In genomic region chr7:127649206-127649605, GRCm38 (mm10) we compare ENCODE assay signal across 21 mouse cellular contexts. TPM values are rescaled to one million over a fixed set of nuclear protein-coding genes. Genes with fewer than 3 reads are reported as not detected.
DNase-seq lines count a peak whose midpoint lies in the region; ATAC-seq and TF ChIP-seq lines count a peak whose summit lies in the region.
"Had no signal": no experiment of that assay in that cellular context is flagged by ENCODE, and none has a peak within 500 bp of the region (broad histone marks: within the 10 kb centered on the region; RNA-seq: fewer than 3 reads in every experiment).

No protein-coding gene starts in this region.

- H3K27me3 ChIP-seq in kidney, embryonic 15.5 days = no peaks in the 10 kb centered on the region
- peaks cover 7% of the 10 kb centered on the region; the same call in 1 of the 2 replicates for H3K27me3 ChIP-seq in G1E (ENCODE audit: insufficient read depth, low read length)
- H3K27me3 ChIP-seq in MEL (ENCODE audit: control insufficient read depth in 1 of 2, insufficient read depth in 2 of 2, low read length in 2 of 2) = no peaks in the 10 kb centered on the region
- H3K27me3 ChIP-seq: embryonic facial prominence, embryonic 13.5 days; embryonic facial prominence, embryonic 15.5 days; forebrain, embryonic 12.5 days had no signal

- H3K79me2 ChIP-seq in MEL (ENCODE audit: control insufficient read depth, insufficient read depth, low read length, poor library complexity) = no peaks in the 10 kb centered on the region

- DNase-seq in kidney, adult 9 months = peak; percentile 71
- DNase-seq in G1E (ENCODE audit: low spot score) (no peak), MEL (ENCODE audit: low read depth, low spot score) (no peak)
- no peak for DNase-seq in cerebellum, adult 9-10 months
- DNase-seq: adrenal gland, adult 8-10 months; adrenal gland, postnatal 14 days; adrenal gland, postnatal 36 days; cerebellum, adult 11-12 months; cerebellum, adult 2 months; cerebellum, adult 9-11 months; cerebellum, postnatal 14 days; cerebellum, postnatal 36 days; embryo, embryonic 11 days had no signal

- H3K4me3 ChIP-seq in kidney, embryonic 15.5 days (replicated peaks) = no peak overlapping the region
- H3K4me3 ChIP-seq in G1E (ENCODE audit: low read depth, low read length) (peak overlapping the region; percentile 65; the same call in 1 of the 2 replicates), MEL (ENCODE audit: control insufficient read depth in 1 of 2, insufficient read depth in 1 of 2, low read depth in 2 of 2, low read length in 2 of 2) (no peak overlapping the region)
- H3K4me3 ChIP-seq: embryonic facial prominence, embryonic 13.5 days; embryonic facial prominence, embryonic 15.5 days; erythroblast, embryonic 14.5 days; forebrain, embryonic 10.5 days; forebrain, embryonic 12.5 days had no signal

- H3K9me3 ChIP-seq in kidney, embryonic 15.5 days (replicated peaks) = no peaks in the 10 kb centered on the region
- H3K9me3 ChIP-seq in G1E (replicated peaks) (no peaks in the 10 kb centered on the region), MEL (replicated peaks; ENCODE audit: insufficient read depth, low read length) (no peaks in the 10 kb centered on the region)
- H3K9me3 ChIP-seq: embryonic facial prominence, embryonic 13.5 days; embryonic facial prominence, embryonic 15.5 days; forebrain, embryonic 10.5 days; forebrain, embryonic 12.5 days had no signal

- no peak for TF ChIP-seq RAD21 in MEL (IDR thresholded peaks at IDR 0.05; ENCODE audit: low read depth, low read length)

- no peak for TF ChIP-seq EP300 in MEL (IDR thresholded peaks at IDR 0.05; ENCODE audit: low read depth in 1 of 2, low read length in 2 of 2)

- TF ChIP-seq POLR2A in MEL (IDR thresholded peaks at IDR 0.05; ENCODE audit: control insufficient read depth in 1 of 2, insufficient read depth in 1 of 2, low read depth in 1 of 2, low read length in 2 of 2, poor library complexity in 1 of 2) = no peak

- H3K36me3 ChIP-seq in kidney, embryonic 15.5 days = no peaks in the 10 kb centered on the region
- H3K36me3 ChIP-seq in G1E (replicated peaks) (no peaks in the 10 kb centered on the region), MEL (ENCODE audit: control insufficient read depth in 1 of 2, insufficient read depth in 2 of 2, low read length in 2 of 2) (peaks cover 0 to 11% of the 10 kb centered on the region in 2 experiments; a peak in 2 of 4 replicates)
- H3K36me3 ChIP-seq: embryonic facial prominence, embryonic 13.5 days; embryonic facial prominence, embryonic 15.5 days; forebrain, embryonic 10.5 days; forebrain, embryonic 12.5 days had no signal

- H3K27ac ChIP-seq in kidney, embryonic 15.5 days = no peak overlapping the region
- no peak overlapping the region for H3K27ac ChIP-seq in MEL (ENCODE audit: control insufficient read depth, low read depth, low read length)
- H3K27ac ChIP-seq: embryonic facial prominence, embryonic 13.5 days; embryonic facial prominence, embryonic 15.5 days; forebrain, embryonic 10.5 days; forebrain, embryonic 12.5 days had no signal

- no peak overlapping the region for H3K9ac ChIP-seq in kidney, embryonic 15.5 days
- H3K9ac ChIP-seq in MEL (ENCODE audit: control insufficient read depth, low read depth, low read length, poor library complexity, severe bottlenecking) = no peak overlapping the region
- H3K9ac ChIP-seq: embryonic facial prominence, embryonic 13.5 days; embryonic facial prominence, embryonic 15.5 days; forebrain, embryonic 12.5 days had no signal

- TF ChIP-seq CTCF in G1E (IDR thresholded peaks at IDR 0.05; ENCODE audit: low read depth, low read length) = no peak
- no peak for TF ChIP-seq CTCF in MEL (IDR thresholded peaks at IDR 0.05 in 2 of 3, conservative IDR thresholded peaks at IDR 0.05 in 1 of 3; ENCODE audit: control insufficient read depth in 1 of 3, insufficient read depth in 1 of 3, low read depth in 2 of 3, low read length in 3 of 3, poor library complexity in 1 of 3, severe bottlenecking in 1 of 3)

- H3K4me2 ChIP-seq in kidney, embryonic 15.5 days = no peak overlapping the region
- H3K4me2 ChIP-seq: embryonic facial prominence, embryonic 13.5 days; embryonic facial prominence, embryonic 15.5 days; forebrain, embryonic 12.5 days had no signal

- H3K4me1 ChIP-seq in kidney, embryonic 15.5 days = peaks cover 9% of the 10 kb centered on the region
- H3K4me1 ChIP-seq in G1E (ENCODE audit: insufficient read depth, low read depth, low read length) (peaks cover 25% of the 10 kb centered on the region), MEL (ENCODE audit: control insufficient read depth in 1 of 2, insufficient read depth in 2 of 2, low read length in 2 of 2) (peaks cover 3 to 6% of the 10 kb centered on the region in 2 experiments)
- H3K4me1 ChIP-seq: embryonic facial prominence, embryonic 15.5 days had no signal

- WGBS in kidney, embryonic 15.5 days = 74% methylated on average over 5 of the region's 6 CpGs

- no peak for ATAC-seq in kidney, embryonic 15.5 days (replicated peaks; ENCODE audit: low FRiP score)
- ATAC-seq in G1E (ENCODE audit: extremely low read depth, insufficient number of reproducible peaks, low FRiP score, poor library complexity, severe bottlenecking) = no peak
- ATAC-seq: forebrain, embryonic 14.5 days; forebrain, embryonic 16.5 days had no signal

TF ChIP-seq in MEL, 35 proteins besides CTCF, POLR2A, EP300 and RAD21:
- TF ChIP-seq USF2 (IDR thresholded peaks at IDR 0.05; ENCODE audit: borderline replicate concordance in 1 of 2, insufficient read depth in 1 of 2, low read depth in 1 of 2, low read length in 2 of 2) (no peak), ZNF384 (IDR thresholded peaks at IDR 0.05; ENCODE audit: low read depth, low read length) (peak; percentile 48; the same call in 1 of the 2 replicates)

RNA-seq across cellular contexts. Expression of gene Zfp629, which starts 33.6 kb away (rescaled TPM):
- 17.2 and 18.9 TPM in 2 replicates for polyA plus RNA-seq in kidney, embryonic 15.5 days (2015; fragmentation: Nextera tagmentation; extraction: Ambion mirVana)
- total RNA-seq in G1E (2014; fragmentation: Nextera tagmentation) (11.3 and 11.8 TPM in 2 replicates), G1E (2017) (8.7 and 9.0 TPM in 2 replicates), MEL (2012; rRNA removed) (9.4 and 12.6 TPM in 2 replicates)
- polyA plus RNA-seq in G1E (2012) (23.2 and 24.3 TPM in 2 replicates), MEL (2012; ENCODE audit: insufficient read depth in 1 of 2, insufficient read length in 2 of 2, low read depth in 1 of 2, low replicate concordance in 2 of 2, missing spikeins in 1 of 2) (10 to 100 TPM in 1 of 2 experiments, not detected in 1; 10.8 TPM)

RNA-seq across cellular contexts. Expression of gene Bcl7c, which starts 59.5 kb away (rescaled TPM):
- 64.2 and 66.8 TPM in 2 replicates for polyA plus RNA-seq in kidney, embryonic 15.5 days (2015; fragmentation: Nextera tagmentation; extraction: Ambion mirVana)
- total RNA-seq in G1E (2014; fragmentation: Nextera tagmentation) = 18.1 and 38.7 TPM in 2 replicates
- 28.2 and 36.8 TPM in 2 replicates for total RNA-seq in G1E (2017)
- 330 and 397 TPM in 2 replicates for polyA plus RNA-seq in G1E (2012)
- total RNA-seq in MEL (2012; rRNA removed) = 54.9 and 72.4 TPM in 2 replicates
- polyA plus RNA-seq in MEL (2012; ENCODE audit: insufficient read depth in 1 of 2, insufficient read length in 2 of 2, low read depth in 1 of 2, low replicate concordance in 2 of 2, missing spikeins in 1 of 2) = 10 to 100 TPM in 1 of 2 experiments, not detected in 1; 98.4 TPM
